Mouse (Mus musculus) intestine, embryonic 15.5 days (tissue): ENCODE measurements around the gene Trim26. TPM values are rescaled to one million over a fixed set of nuclear protein-coding genes. Genes with fewer than 3 reads are reported as not detected.
"Not testable (repeated sequence)": the region's sequence is repeated elsewhere in the genome, so short reads cannot be mapped to it uniquely, and the experiment has no call there.

Source experiments
- ATAC-seq: fragments of 200-750 bp; cut with Nextera tagmentation; 2 replicates; pipeline ENCODE4 v1.8.0; 2017; ENCODE audit warnings: moderate TSS enrichment, moderate library complexity
- H3K27ac ChIP-seq: fragments of 300-500 bp; sonication (generic); 2 replicates; pipeline ENCODE4 v1.5.1; 2015; ENCODE audit warnings: mild to moderate bottlenecking, inconsistent platforms
- H3K27me3 ChIP-seq: fragments of 300-500 bp; sonication (generic); replicated peaks from 2 replicates; pipeline ENCODE4 v1.6.1; 2015; ENCODE audit warnings: inconsistent platforms
- H3K36me3 ChIP-seq: fragments of 300-500 bp; sonication (generic); 2 replicates; pipeline ENCODE4 v1.6.1; 2015; ENCODE audit warnings: inconsistent platforms
- H3K4me1 ChIP-seq: fragments of 300-500 bp; sonication (generic); replicated peaks from 2 replicates; pipeline ENCODE4 v1.6.1; 2015; ENCODE audit warnings: inconsistent platforms
- H3K4me2 ChIP-seq: fragments of 300-500 bp; sonication (generic); replicated peaks from 2 replicates; pipeline ENCODE4 v1.6.1; 2015; ENCODE audit warnings: mild to moderate bottlenecking, inconsistent platforms
- H3K4me3 ChIP-seq: fragments of 300-500 bp; sonication (generic); replicated peaks from 2 replicates; pipeline ENCODE4 v1.5.1; 2015; ENCODE audit warnings: inconsistent platforms
- H3K9ac ChIP-seq: fragments of 300-500 bp; sonication (generic); 2 replicates; pipeline ENCODE4 v1.6.1; 2015; ENCODE audit warnings: inconsistent platforms
- H3K9me3 ChIP-seq: fragments of 300-500 bp; sonication (generic); 2 replicates; pipeline ENCODE4 v1.6.1; 2016; ENCODE audit warnings: inconsistent platforms
- WGBS: fragments of 180-500 bp; shearing (Covaris S2); methylation state at CpG from one replicate; pipeline ENCODE4 v1.1.7; 2015; 5-methylcytosine and 5-hydroxymethylcytosine counted together
- polyA plus RNA-seq: library from polyadenylated mRNA; unstranded; fragments of >200 nt; fragmentation: Nextera tagmentation; extraction: Ambion mirVana; gene quantifications from 2 replicates; pipeline ENCODE4 v1.2.1, GENCODE M21; 2015

The Trim26 gene
- 38.0 and 41.5 TPM in 2 replicates for polyA plus RNA-seq

DNA sequence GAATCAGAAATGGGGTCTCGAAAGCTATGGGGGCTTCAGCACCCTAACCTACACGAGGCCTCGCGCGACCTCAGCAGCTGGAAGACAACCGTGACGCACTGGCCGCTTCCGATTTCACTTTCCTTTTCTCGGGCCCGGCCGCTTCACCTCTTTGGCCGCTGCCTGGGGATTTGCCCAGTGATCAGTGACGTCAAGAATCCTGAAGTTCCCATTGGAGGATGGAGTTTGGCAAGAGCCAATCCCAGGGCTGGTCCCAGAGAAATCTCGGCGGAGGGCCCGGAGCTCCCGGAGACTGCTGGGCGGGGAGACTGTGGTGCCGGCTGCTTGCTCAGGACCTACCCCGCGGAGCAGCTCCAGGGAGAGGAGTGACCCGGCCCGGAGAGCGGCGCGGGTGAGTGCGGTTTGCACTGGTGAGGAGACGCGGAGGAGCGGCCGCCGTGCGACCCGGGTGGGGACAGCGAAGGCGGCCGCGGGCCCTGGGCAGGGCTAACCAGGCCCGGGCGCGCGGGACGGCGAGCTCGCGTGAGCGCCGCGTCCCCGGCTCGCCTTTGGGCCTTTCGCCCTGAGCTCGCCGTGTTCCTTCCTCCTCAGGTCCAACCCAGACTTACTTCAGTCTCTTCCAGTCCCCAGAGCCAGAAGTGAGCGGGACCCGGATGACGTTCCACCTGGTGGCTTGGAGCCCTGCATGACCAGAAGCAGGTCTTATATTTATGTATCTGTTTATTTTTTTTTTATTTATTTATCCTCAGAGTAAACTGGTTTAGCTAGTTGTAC is at the start of gene Trim26:
Gene Trim26 (plus strand): TSS at position 261 of the 774 bp plus-strand sequence.
- Histone ChIP-seq H3K4me2 (peak within 1 kb of the TSS; percentile 68), H3K9ac (peak within 1 kb of the TSS; percentile 88), H3K36me3 (no peaks in the 10 kb centered on the region), H3K27me3 (no peaks in the 10 kb centered on the region), H3K4me3 (peak within 1 kb of the TSS; percentile 78), H3K4me1 (peaks cover 8% of the 10 kb centered on the region; the same call in 1 of the 2 replicates), H3K9me3 (no peaks in the 10 kb centered on the region), H3K27ac (peak within 1 kb of the TSS; percentile 98)
- under 1% methylated on average over 58 of the region's 58 CpGs for whole genome bisulfite sequencing
- peak; percentile 97 for ATAC-seq

DNA sequence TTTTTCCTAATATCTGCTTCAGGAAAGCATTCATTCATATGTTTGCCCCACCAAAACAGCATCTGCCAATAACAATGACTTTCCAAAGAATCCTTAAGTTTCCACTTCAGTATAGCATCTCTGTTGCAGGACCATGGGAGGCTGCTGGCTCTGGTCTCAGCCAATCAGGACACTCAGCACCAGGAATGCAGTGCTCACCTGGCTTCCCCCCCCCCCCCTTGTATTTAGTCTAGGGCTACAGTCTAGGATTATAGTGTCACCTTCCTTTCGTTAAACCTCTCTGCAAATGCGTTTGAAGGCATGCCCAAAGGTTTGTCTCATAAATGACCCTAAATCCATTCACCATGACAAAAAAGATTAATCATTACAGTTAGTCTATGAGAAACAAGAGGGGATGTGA is 48.6 kb upstream of the Trim26 start:
- no peaks in the 10 kb centered on the region for H3K27me3 ChIP-seq
- no peak overlapping the region for H3K9ac ChIP-seq
- H3K4me2 ChIP-seq, result no peak overlapping the region
- no peaks in the 10 kb centered on the region for H3K36me3 ChIP-seq
- no peak for ATAC-seq
- H3K4me1 ChIP-seq, result no peaks in the 10 kb centered on the region
- H3K4me3 ChIP-seq, result no peak overlapping the region
- 78% methylated on average over 2 of the region's 2 CpGs for WGBS
- H3K9me3 ChIP-seq, result no peaks in the 10 kb centered on the region
- H3K27ac ChIP-seq, result no peak overlapping the region

DNA sequence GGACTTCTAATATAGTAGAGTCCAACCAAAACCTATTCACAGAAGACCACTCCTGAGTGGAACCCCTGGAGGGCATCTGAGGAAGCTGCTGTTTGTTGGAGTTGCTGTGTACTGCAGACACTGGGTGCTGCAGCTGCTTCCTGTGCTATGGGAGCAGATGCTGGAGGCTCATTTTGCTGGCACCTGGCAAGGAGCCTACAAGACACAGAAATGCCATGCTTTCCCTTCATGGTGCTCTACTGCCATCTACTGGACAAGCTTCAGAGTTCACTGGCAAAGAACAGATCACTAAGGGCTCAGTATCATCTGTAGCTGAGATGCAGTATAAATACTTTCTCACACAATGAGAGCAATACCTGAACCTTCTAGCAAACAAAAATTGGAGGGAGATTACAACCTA is 48.1 kb upstream of the Trim26 start:
- not testable (repeated sequence) for H3K9me3 ChIP-seq, H3K36me3 ChIP-seq, H3K27me3 ChIP-seq, H3K9ac ChIP-seq, H3K27ac ChIP-seq, H3K4me2 ChIP-seq, H3K4me3 ChIP-seq, H3K4me1 ChIP-seq
- ATAC-seq, result peak; percentile 45; the same call in 1 of the 2 replicates

DNA sequence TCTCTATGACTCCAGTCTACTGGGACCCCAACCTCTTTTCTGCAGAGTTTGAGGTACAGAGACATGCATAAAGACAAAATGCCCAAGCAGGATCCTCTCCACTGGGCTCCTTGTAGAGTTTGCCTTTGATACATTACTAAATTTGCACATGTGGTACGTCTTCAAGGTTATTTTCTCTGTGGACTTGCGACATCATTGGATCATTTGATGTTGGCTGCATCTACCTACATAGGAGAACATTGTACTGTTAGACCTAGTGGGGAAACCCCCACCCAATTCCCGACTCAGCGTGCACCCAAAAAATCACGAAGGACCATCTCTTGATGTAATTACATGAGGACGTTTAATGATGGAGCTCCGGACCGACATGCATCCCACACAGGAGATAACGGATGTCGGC is 37.4 kb upstream of the Trim26 start:
- Histone ChIP-seq H3K4me2 (no peak overlapping the region), H3K4me3 (no peak overlapping the region), H3K27me3 (no peaks in the 10 kb centered on the region), H3K4me1 (0 out of 2 replicates have a peak, but pooled peaks cover 3% of the 10 kb centered on the region), H3K27ac (no peak overlapping the region), H3K36me3 (no peaks in the 10 kb centered on the region), H3K9me3 (no peaks in the 10 kb centered on the region), H3K9ac (no peak overlapping the region)
- 71% methylated on average over 10 of the region's 10 CpGs for WGBS
- peak; percentile 63 for ATAC-seq

DNA sequence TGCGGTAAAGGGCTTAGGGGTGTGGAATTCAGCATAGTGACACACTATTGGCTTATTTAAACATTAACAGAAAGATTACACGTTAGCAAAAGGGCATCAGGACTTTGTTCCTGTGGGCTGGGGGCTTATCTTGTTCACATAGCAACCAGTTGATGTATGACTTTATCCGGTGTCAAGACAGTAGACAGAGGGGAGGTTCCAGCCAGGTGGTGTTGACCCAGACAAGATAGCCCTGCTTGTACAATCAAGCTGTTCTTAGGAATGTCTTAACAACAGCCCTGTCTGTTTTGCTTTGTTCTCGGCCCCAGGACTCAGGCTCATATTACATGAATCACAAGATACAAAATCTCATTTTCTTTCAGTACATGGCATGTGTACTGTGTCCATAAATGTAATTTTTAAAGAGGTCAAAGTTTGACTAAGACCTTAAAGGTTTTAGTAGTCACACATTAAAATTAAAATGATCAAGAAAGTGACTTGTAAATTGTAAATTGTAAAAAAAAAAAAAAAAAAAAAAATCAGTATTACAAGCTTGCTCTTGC is 36.9 kb upstream of the Trim26 start:
- H3K9ac ChIP-seq, H3K4me2 ChIP-seq, H3K4me3 ChIP-seq, H3K9me3 ChIP-seq, H3K36me3 ChIP-seq, H3K27ac ChIP-seq, H3K4me1 ChIP-seq, H3K27me3 ChIP-seq: not testable (repeated sequence)
- ATAC-seq, result peak; percentile 76
- WGBS, result 37% methylated on average over 4 of the region's 4 CpGs

DNA sequence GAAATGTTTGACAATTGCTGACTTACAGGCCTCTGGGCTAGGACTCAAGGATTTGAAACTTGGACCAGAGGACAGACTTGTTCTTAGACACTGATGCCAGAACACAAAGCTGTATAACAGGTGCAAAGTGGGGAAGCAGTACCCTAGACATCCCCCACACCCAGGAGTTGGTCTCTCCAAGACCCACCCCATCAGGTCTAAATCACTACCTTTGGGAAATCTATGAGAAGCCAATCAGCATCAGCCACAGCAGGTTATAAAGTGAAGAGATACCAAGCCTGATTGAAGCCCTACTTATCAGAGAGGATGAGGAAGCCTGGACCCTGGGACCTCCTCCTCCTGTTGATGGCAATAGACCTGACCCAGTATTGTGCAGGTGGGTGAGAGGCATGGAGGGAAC is 25.1 kb upstream of the Trim26 start, which contains the start of gene H2-M10.6:
Gene H2-M10.6 (plus strand): TSS at position 301 of the 400 bp plus-strand sequence.
- Histone ChIP-seq H3K9ac (no peak within 1 kb of the TSS), H3K27me3 (no peaks in the 10 kb centered on the region), H3K4me1 (no peaks in the 10 kb centered on the region), H3K36me3 (no peaks in the 10 kb centered on the region), H3K27ac (no peak within 1 kb of the TSS), H3K4me3 (no peak within 1 kb of the TSS), H3K9me3 (no peaks in the 10 kb centered on the region), H3K4me2 (no peak within 1 kb of the TSS)
- ATAC-seq, result no peak

DNA sequence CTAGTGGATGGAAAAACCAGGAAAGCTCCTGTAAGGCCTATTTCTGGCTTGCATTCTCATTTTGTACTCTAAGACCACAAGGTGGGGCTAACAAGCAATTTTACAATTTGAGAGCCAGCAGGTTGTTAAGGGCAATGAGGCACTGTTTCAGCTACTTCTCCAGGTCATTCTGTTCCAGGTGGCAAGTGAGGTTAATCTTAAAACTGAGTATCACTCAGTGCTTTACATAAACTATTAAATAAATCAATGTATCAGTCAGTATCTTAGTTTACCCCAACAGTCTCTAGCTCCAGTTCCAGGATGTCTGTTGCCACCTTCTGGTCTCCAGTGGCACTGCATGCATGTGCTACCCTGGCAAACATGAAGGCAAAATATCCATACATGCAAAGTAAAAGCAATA is 12.9 kb upstream of the Trim26 start:
- Histone ChIP-seq H3K9me3 (no peaks in the 10 kb centered on the region), H3K27me3 (no peaks in the 10 kb centered on the region), H3K4me1 (no peaks in the 10 kb centered on the region), H3K27ac (no peak overlapping the region), H3K36me3 (no peaks in the 10 kb centered on the region), H3K9ac (no peak overlapping the region), H3K4me2 (no peak overlapping the region), H3K4me3 (no peak overlapping the region)
- ATAC-seq, result peak; percentile 42

DNA sequence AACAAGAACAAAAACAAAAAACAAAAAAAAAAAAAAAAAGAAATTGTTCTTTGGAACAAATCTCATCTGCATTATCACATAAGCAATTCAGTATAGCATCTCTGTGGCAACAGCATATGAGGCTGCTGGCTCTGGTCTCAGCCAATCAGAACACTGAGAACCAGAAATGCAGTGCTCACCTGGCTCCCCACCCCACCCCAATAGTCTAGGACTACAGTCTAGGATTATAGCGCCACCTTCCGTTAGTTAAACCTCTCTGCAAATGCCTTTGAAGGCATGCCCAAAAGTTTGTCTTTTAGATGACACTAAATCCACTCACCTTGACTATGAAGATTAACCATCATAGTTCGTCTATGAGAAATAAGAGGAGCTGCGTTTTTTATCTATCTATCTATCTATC is 11.4 kb upstream of the Trim26 start:
- peak; percentile 67 for ATAC-seq
- H3K27me3 ChIP-seq, result no peaks in the 10 kb centered on the region
- no peak overlapping the region for H3K9ac ChIP-seq
- H3K4me1 ChIP-seq, result no peaks in the 10 kb centered on the region
- no peaks in the 10 kb centered on the region for H3K36me3 ChIP-seq
- WGBS, result 26% methylated on average over 4 of the region's 4 CpGs
- no peaks in the 10 kb centered on the region for H3K9me3 ChIP-seq
- H3K4me3 ChIP-seq, result no peak overlapping the region
- no peak overlapping the region for H3K27ac ChIP-seq
- no peak overlapping the region for H3K4me2 ChIP-seq

DNA sequence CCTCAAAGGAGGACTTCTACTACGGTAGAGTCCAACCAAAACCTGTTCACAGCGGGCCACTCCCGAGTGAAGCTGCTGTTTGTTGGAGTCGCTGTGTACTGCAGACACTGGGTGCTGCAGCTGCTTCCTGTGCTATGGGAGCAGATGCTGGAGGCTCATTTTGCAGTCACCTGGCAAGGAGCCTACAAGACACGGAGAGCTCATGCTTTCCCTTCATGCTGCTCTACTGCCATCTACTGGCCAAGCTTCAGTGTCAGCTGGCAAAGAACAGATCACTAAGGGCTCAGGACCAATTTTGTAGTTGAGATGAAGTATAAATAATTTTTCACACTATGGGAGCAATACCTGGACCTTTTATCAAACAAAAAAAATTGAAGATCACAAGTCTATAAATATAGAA is 10.9 kb upstream of the Trim26 start:
- H3K9me3 ChIP-seq, H3K4me2 ChIP-seq, H3K27ac ChIP-seq, H3K9ac ChIP-seq, H3K4me1 ChIP-seq, H3K36me3 ChIP-seq, H3K4me3 ChIP-seq, H3K27me3 ChIP-seq: not testable (repeated sequence)
- peak; percentile 90 for ATAC-seq
- 12% methylated on average over 5 of the region's 5 CpGs for WGBS

DNA sequence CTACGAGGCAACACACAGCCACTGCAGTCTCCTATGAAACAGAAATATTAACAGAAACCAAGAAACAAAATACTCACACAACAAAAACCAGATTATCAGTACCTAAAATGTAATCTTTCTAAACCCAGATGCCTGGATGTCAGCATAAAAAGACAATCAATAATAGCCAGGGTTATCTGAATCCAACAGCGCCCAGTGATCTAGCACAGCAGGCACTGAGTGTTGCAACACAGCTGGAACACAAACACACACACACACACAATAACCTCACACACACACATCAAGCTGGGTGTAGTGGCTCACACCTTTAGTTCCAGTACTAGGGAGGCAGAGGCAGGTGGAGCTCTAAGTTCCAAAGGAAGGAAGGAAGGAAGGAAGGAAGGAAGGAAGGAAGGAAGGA is 8.4 kb upstream of the Trim26 start:
- no peak overlapping the region for H3K4me2 ChIP-seq
- H3K36me3 ChIP-seq, result no peaks in the 10 kb centered on the region
- H3K27ac ChIP-seq, result no peak overlapping the region
- H3K27me3 ChIP-seq, result no peaks in the 10 kb centered on the region
- no peak overlapping the region for H3K9ac ChIP-seq
- no peaks in the 10 kb centered on the region for H3K4me1 ChIP-seq
- no peaks in the 10 kb centered on the region for H3K9me3 ChIP-seq
- WGBS, result 68% methylated on average over 2 of the region's 2 CpGs
- H3K4me3 ChIP-seq, result no peak overlapping the region
- ATAC-seq, result no peak

DNA sequence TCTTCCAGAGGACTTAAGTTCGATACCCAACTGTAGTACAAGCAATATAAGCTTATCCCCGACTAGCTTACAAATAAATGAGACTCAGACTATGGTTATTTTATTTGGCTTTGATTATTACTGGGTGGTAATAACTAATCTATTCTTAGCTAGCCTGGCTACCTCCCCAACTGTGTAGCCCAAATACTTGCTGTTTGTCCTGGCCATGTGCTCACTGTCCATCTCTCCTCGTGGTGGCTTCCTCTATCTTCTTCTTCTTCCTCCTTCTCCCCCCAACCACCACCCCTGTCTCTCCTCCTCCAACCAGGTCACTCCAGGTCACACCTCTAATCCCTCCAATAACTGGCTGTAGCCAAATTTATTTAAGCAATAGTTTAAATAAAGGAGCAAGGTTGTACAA is 6.5 kb upstream of the Trim26 start:
- WGBS, result 82% methylated on average over 3 of the region's 3 CpGs
- H3K27me3 ChIP-seq, result no peaks in the 10 kb centered on the region

DNA sequence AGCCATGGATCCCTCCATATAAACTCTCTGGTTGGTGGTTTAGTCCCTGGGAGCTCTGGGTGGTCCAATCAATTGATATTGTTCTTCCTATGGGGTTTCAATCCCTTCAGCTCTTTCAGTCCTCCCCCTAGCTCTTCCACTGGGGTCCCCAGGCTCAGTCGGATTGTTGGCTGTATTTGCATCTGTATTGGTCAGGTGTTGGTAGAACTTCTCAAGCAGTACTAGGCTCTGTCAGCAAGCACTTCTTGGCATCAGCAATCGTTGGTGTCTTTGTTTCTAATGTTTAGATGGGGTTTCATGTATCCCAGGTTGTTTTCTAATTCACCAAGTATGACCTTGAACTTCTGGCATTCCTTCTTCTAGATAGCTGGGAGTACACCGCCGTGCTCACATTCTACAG is 4.2 kb upstream of the Trim26 start:
- Histone ChIP-seq H3K9ac (no peak overlapping the region), H3K27me3 (no peaks in the 10 kb centered on the region), H3K9me3 (no peaks in the 10 kb centered on the region), H3K36me3 (no peaks in the 10 kb centered on the region), H3K4me2 (no peak overlapping the region), H3K27ac (no peak overlapping the region), H3K4me3 (no peak overlapping the region), H3K4me1 (peaks cover 8% of the 10 kb centered on the region; the same call in 1 of the 2 replicates)
- ATAC-seq, result no peak
- 56% methylated on average over 4 of the region's 4 CpGs for WGBS

More for the DNA sequence above, 6.5 kb upstream of the Trim26 start:
- no peak overlapping the region for H3K27ac ChIP-seq
- no peaks in the 10 kb centered on the region for H3K36me3 ChIP-seq
- no peak overlapping the region for H3K4me3 ChIP-seq
- no peak for ATAC-seq
- H3K9me3 ChIP-seq, result no peaks in the 10 kb centered on the region
- H3K4me2 ChIP-seq, result no peak overlapping the region
- H3K4me1 ChIP-seq, result no peaks in the 10 kb centered on the region
- H3K9ac ChIP-seq, result no peak overlapping the region
